Mouse (Mus musculus) v-Abl transformed pro-B cells (cell line): Measurements from ENCODE around the gene Tesk2.

Experiments
- in situ Hi-C, 2 experiments: fragments of 400-800 bp; cut with MboI; formaldehyde crosslinking; loops; one replicate each; pipeline ENCODE4 v1.15.1; 2025; ENCODE audit not compliant: unreplicated experiment in 2 of 2

Gene Tesk2

GRCm38 (mm10) chr4:116781366-116781765, 60.6 kb downstream of the Tesk2 start:
- in situ Hi-C loops, result loop anchor here (10.0 kb wide), 2 partner anchors 137 to 647 kb away; no protein-coding TSS in a partner anchor

- in situ Hi-C loops, result loop anchor here (10.0 kb wide), 2 partner anchors 137 to 647 kb away; no protein-coding TSS in a partner anchor
Observed at GRCm38 (mm10) chr4:116782171-116782570, 61.4 kb downstream of the Tesk2 start.

GRCm38 (mm10) chr4:116786587-116786986, 65.8 kb downstream of the Tesk2 start:
- in situ Hi-C loops, result loop anchor here (5.0 to 10.0 kb wide), 5 partner anchors 69 to 652 kb away; partner anchors contain the start of genes 1700042G07Rik (in 2 of the 2) and Gm49337 (in 2 of the 2)

DNA sequence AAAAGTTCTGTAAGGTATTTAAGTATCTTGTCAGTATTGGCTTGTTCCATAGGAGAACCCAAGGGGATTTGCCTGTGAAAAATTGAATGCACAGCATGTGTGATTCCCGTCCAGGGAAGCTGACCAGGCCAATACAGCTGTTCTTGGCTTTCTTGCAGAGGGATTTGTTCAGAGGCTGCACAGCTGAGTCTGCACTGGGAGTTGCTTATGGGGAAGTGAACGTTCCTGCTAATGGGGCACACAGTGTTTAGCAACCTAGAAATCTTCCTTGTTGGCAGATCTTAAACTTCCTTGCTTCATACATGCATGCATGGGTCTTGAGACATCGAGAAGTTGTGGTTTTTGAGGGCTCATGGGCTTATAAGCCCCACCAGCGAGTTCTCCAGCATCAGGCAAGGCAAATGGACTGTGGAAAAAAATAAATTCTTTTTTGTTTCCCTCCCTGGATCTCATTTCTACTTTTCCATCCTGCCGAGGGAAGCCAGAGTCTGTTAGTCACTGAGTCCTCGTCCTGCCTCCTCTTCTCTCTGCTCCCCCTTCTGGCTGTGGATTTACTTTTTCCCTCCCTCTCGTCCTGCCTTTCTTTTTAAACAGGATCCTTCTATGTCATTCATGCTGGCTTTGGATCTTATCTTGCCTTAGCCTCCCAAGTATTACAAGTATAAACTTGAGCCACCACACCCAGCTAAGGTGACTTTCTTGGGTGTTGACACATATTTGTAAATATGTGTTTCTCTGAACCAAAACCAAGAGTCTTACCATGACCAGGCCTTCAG, 67.4 kb downstream of the Tesk2 start:
- in situ Hi-C loops, result loop anchor here (5.0 to 10.0 kb wide), 5 partner anchors 71 to 653 kb away; partner anchors contain the start of genes 1700042G07Rik (in 2 of the 2) and Gm49337 (in 2 of the 2)

DNA sequence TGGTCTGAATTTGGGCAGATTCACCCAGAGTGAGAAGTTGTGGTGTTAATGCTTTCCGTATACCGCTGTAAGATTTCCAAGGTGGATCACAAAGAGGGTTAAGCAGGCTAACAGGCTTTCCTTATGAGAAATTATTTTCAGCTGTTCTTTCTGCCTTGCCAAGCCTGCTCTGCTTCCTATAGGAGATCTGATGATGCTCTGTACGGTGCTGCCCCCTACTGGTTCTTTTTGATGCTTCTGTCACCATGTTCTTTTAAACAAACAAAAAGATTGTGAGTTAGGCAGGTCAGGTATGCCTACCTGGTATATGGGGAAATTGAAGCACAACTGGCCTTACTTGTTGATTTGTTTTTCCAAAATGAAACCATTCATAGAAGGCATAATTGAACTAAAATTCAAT, 68.2 kb downstream of the Tesk2 start:
- in situ Hi-C loops, result loop anchor here (5.0 to 10.0 kb wide), 5 partner anchors 72 to 654 kb away; partner anchors contain the start of genes 1700042G07Rik (in 2 of the 2) and Gm49337 (in 2 of the 2)

- in situ Hi-C loops, result no loop called here
Observed at GRCm38 (mm10) chr4:116792453-116792852, 71.7 kb downstream of the Tesk2 start.

- in situ Hi-C loops, result no loop called here
Observed at GRCm38 (mm10) chr4:116794273-116794672, 73.5 kb downstream of the Tesk2 start.

DNA sequence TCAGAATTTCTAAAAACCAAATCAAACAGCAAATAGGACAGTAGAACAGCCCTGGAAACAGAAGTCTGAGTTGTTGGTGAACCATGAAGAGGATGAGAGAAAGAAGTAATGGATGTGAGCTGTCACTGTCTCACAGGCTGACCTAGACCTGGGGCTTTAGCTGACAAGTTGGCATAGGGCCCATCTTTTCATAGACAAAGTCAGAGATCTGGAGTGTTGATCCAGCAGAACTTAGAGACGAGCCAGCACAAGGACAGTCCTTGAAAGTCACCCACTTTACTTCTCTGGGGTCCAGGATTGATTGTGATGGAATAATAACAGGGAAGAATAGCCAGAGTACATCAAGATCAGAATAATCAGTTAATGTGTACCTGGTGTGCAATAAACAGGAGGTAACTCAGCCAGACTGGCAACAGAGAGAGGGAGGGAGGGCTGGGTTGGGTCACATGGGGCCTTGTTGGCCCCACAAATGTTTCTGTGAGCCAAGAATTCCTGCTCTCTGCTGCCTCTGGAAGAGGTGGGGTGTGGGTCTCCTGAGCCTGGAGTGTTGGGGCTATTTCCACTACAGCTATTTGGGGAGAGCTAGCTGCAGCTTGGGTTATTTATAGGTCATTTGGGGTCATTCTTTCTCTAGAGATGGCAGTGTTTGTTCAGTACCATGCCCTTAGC, 75.8 kb downstream of the Tesk2 start:
- in situ Hi-C loops, result no loop called here

GRCm38 (mm10) chr4:116799901-116800300, 79.2 kb downstream of the Tesk2 start:
- in situ Hi-C loops, result no loop called here

GRCm38 (mm10) chr4:116807197-116808129, 86.7 kb downstream of the Tesk2 start, which contains the start of the genes Toe1 and Mutyh:
Gene Toe1 (minus strand): TSS chr4:116807640.
Gene Mutyh (plus strand): TSS chr4:116807723.
- in situ Hi-C loops, result no loop called here

DNA sequence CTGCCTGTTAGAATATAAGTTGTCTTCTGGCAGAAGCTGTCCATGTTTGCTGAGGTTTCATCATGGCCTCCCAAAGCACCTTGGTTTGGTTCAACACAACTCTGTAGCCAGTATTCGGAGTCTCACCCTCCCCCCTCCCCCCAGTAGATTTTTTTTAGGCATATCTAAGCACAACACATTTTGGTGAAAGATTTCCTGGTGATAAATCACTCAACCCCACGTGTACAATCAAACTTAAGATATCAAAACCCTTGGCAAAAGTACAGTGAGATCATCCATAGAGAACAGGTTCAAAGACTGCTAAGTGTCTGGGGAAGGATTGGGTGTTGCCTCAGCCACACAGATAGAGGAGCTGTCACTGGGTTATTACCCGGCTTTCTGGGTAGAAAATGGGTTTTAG, 90.3 kb downstream of the Tesk2 start:
- in situ Hi-C loops, result no loop called here

DNA sequence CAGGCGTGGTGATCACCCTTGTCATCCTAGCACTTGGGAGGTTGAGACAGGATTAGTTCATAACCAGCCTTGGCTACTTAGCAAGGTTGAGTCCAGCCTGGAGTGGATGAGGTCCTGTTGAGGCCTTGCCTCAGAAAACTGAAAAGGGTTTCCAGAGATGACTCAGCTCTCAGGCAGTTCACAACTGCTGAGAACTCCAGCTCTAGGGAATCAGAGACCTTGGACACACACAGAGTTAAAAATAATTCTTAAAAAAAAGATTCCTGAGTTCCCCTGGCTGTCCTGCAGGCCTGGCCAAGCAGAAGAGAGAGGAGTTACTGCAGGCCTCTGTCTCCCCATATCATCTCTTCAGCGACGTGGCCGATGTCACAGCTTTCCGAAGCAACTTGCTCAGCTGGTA, 94.5 kb downstream of the Tesk2 start:
- in situ Hi-C loops, result no loop called here

DNA sequence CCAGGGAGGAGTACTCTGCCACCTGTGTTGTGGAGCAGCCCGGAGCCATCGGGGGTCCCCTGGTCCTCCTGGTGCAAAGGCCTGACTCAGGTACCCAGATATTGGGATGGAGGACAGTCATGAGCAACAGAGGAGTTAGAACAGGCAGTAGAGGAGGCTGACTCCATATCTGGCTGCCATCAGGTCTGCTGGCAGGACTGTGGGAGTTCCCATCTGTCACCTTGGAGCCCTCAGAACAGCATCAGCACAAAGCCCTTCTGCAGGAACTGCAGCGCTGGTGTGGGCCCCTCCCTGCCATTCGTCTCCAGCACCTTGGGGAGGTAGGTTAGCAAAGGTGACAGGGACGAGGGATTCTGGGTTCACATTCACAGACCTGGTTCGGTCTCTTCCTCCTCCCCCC, 96.7 kb downstream of the Tesk2 start:
- in situ Hi-C loops, result no loop called here

DNA sequence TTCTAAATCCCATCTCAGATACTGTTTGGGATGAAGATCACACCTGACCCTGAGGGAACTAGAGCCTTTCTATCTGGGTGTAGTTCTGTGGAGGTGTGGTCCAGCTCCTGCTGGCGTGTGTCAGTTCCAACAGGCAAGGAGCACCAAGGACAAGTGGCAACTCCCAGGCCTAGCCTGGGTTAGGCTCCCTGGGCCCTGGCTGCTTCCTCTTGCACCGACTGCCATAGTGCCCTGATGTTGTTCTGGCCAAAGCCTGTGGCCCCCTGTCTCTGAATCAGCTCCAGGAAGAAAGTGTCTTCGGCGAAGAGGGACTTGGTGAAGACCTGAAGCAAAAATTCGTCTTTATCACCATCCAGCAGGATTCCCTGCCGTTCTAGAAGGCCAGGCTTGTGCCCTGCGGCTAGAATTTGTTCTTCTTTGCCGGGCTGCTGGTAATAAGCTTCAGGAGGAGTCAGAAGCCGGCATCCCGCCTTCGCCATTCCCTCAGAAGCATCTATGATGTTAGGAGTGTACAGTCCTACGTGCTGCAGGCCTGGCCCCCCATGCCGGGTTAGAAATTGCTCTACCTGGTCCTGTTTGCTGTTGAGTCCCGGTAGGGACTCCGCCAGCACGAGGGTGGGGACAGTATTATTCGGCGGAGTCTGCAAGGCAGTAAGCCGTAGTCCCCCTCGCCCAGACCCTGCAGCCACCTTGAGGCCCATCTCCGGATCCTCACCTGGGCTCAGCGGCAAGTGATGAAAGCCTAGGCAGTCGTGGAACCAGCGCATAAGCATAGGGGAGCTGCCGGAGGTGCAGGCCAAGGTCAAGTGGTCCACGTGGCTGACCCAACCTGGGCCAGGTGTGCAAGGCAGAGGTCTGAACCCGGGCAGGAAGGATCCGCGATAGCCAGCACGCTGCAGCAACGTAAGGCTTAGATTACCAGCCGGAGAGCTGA, 99.5 kb downstream of the Tesk2 start:
- in situ Hi-C loops, result loop anchor here in 1 of 2 experiments (10.0 kb wide), 1 partner anchor 395 kb away; no protein-coding TSS in a partner anchor

GRCm38 (mm10) chr4:116820902-116821693, 100.3 kb downstream of the Tesk2 start:
- in situ Hi-C loops, result loop anchor here in 1 of 2 experiments (10.0 kb wide), 1 partner anchor 394 kb away; no protein-coding TSS in a partner anchor

GRCm38 (mm10) chr4:116821694-116822016, 100.9 kb downstream of the Tesk2 start, which contains the start of gene Hpdl:
Gene Hpdl (minus strand): TSS chr4:116821707.
- in situ Hi-C loops, result loop anchor here in 1 of 2 experiments (10.0 kb wide), 1 partner anchor 393 kb away; no protein-coding TSS in a partner anchor

- in situ Hi-C loops, result loop anchor here (5.0 to 10.0 kb wide), 3 partner anchors 168 to 390 kb away; partner anchors contain the start of gene Urod (in 1 of the 2)
Observed at GRCm38 (mm10) chr4:116824541-116825004, 103.8 kb downstream of the Tesk2 start.

- in situ Hi-C loops, result loop anchor here (5.0 to 10.0 kb wide), 3 partner anchors 164 to 387 kb away; partner anchors contain the start of gene Urod (in 1 of the 2)
Observed at GRCm38 (mm10) chr4:116827819-116828218, 107.1 kb downstream of the Tesk2 start.
